Mouse (Mus musculus) liver, adult 2 months (tissue): ENCODE data around the gene Arhgap18.

Experiments
- CTCF ChIP-seq: fragments of 200-500 bp; IDR thresholded peaks from 2 replicates; pipeline ENCODE4 v1.5.1; 2011; ENCODE audit warnings: low read depth, low read length, control low read depth
- POLR2A ChIP-seq: fragments of 200-500 bp; IDR thresholded peaks from 2 replicates; pipeline ENCODE4 v1.6.1; 2011; ENCODE audit warnings: low read length, control low read depth; ENCODE audit not compliant: insufficient read depth; ENCODE audit errors: extremely low read depth

GRCm38 (mm10) chr10:26767196-26767595 is 14.0 kb downstream of the Arhgap18 start:
- no peak for TF ChIP-seq CTCF
- TF ChIP-seq POLR2A = no peak
